Mouse (Mus musculus) liver, embryonic 15.5 days (tissue): ENCODE data around the gene Pdcd1. TPM values are rescaled to one million over a fixed set of nuclear protein-coding genes. Genes with fewer than 3 reads are reported as not detected.
"Not testable (repeated sequence)": the region's sequence is repeated elsewhere in the genome, so short reads cannot be mapped to it uniquely, and the experiment has no call there.

Experiments
- ATAC-seq: fragments of 200-750 bp; cut with Nextera tagmentation; 2 replicates; pipeline ENCODE4 v1.8.0; 2017; ENCODE audit warnings: moderate number of reproducible peaks, mild to moderate bottlenecking, moderate library complexity; ENCODE audit not compliant: insufficient read depth
- H3K27ac ChIP-seq: fragments of 300-500 bp; sonication (generic); replicated peaks from 2 replicates; pipeline ENCODE4 v1.5.1; 2015; ENCODE audit warnings: mild to moderate bottlenecking, inconsistent platforms
- H3K27me3 ChIP-seq: fragments of 300-500 bp; sonication (generic); 2 replicates; pipeline ENCODE4 v1.6.1; 2015; ENCODE audit warnings: mild to moderate bottlenecking, inconsistent platforms
- H3K36me3 ChIP-seq: fragments of 300-500 bp; sonication (generic); replicated peaks from 2 replicates; pipeline ENCODE4 v1.6.1; 2015; ENCODE audit warnings: moderate library complexity, mild to moderate bottlenecking, inconsistent platforms
- H3K4me1 ChIP-seq: fragments of 300-500 bp; sonication (generic); replicated peaks from 2 replicates; pipeline ENCODE4 v1.6.1; 2015; ENCODE audit warnings: inconsistent platforms
- H3K4me2 ChIP-seq: fragments of 300-500 bp; sonication (generic); 2 replicates; pipeline ENCODE4 v1.6.1; 2015; ENCODE audit warnings: moderate library complexity, mild to moderate bottlenecking, inconsistent platforms
- H3K4me3 ChIP-seq: fragments of 300-500 bp; sonication (generic); replicated peaks from 2 replicates; pipeline ENCODE4 v1.5.1; 2015; ENCODE audit warnings: mild to moderate bottlenecking, inconsistent platforms
- H3K9ac ChIP-seq: fragments of 300-500 bp; sonication (generic); 2 replicates; pipeline ENCODE4 v1.6.1; 2015; ENCODE audit warnings: moderate library complexity, mild to moderate bottlenecking, inconsistent platforms
- H3K9me3 ChIP-seq: fragments of 300-500 bp; sonication (generic); replicated peaks from 2 replicates; pipeline ENCODE4 v1.6.1; 2016; ENCODE audit warnings: inconsistent platforms
- WGBS: fragments of 180-500 bp; shearing (Covaris S2); methylation state at CpG from one replicate; pipeline ENCODE4 v1.1.7; 2015; ENCODE audit warnings: mixed read lengths; ENCODE audit not compliant: insufficient replicate concordance; 5-methylcytosine and 5-hydroxymethylcytosine counted together
- polyA plus RNA-seq: library from polyadenylated mRNA; unstranded; fragments of >200 nt; fragmentation: Nextera tagmentation; extraction: Ambion mirVana; gene quantifications from 2 replicates; pipeline ENCODE4 v1.2.1, GENCODE M21; 2015

Gene Pdcd1
- polyA plus RNA-seq, 1 experiment from 2014 or later: 0.07 TPM

- not testable (repeated sequence) for H3K27me3 ChIP-seq, H3K9me3 ChIP-seq, H3K4me3 ChIP-seq, H3K4me2 ChIP-seq, H3K27ac ChIP-seq, H3K4me1 ChIP-seq, ATAC-seq, H3K9ac ChIP-seq, H3K36me3 ChIP-seq
- WGBS: 21% methylated on average over 1 of the region's 1 CpGs
Observed at GRCm38 (mm10) chr1:94058281-94058680, 5.9 kb upstream of the Pdcd1 start.

GRCm38 (mm10) chr1:94057401-94057800, 5.0 kb upstream of the Pdcd1 start:
- no peaks in the 10 kb centered on the region for H3K27me3 ChIP-seq
- ATAC-seq: no peak
- H3K4me1 ChIP-seq: no peaks in the 10 kb centered on the region
- H3K27ac ChIP-seq: no peak overlapping the region
- H3K36me3 ChIP-seq: no peaks in the 10 kb centered on the region
- no peak overlapping the region for H3K4me3 ChIP-seq
- H3K4me2 ChIP-seq: no peak overlapping the region
- WGBS: 79% methylated on average over 2 of the region's 2 CpGs
- H3K9ac ChIP-seq: no peak overlapping the region
- H3K9me3 ChIP-seq: no peaks in the 10 kb centered on the region

- H3K9me3 ChIP-seq: no peaks in the 10 kb centered on the region
- H3K9ac ChIP-seq: no peak overlapping the region
- no peaks in the 10 kb centered on the region for H3K36me3 ChIP-seq
- H3K27me3 ChIP-seq: no peaks in the 10 kb centered on the region
- ATAC-seq: no peak
- H3K4me3 ChIP-seq: no peak overlapping the region
- 25% methylated on average over 3 of the region's 3 CpGs for WGBS
- H3K4me2 ChIP-seq: no peak overlapping the region
- no peaks in the 10 kb centered on the region for H3K4me1 ChIP-seq
- no peak overlapping the region for H3K27ac ChIP-seq
Observed at GRCm38 (mm10) chr1:94055966-94056365, 3.6 kb upstream of the Pdcd1 start.

- ATAC-seq: no peak
- no peak overlapping the region for H3K4me2 ChIP-seq
Observed at GRCm38 (mm10) chr1:94054481-94054880, 2.1 kb upstream of the Pdcd1 start.

GRCm38 (mm10) chr1:94053530-94054216, 1.3 kb upstream of the Pdcd1 start:
- ATAC-seq: no peak
- no peaks in the 10 kb centered on the region for H3K4me1 ChIP-seq
- H3K4me2 ChIP-seq: no peak overlapping the region
- H3K27me3 ChIP-seq: no peaks in the 10 kb centered on the region
- H3K36me3 ChIP-seq: no peaks in the 10 kb centered on the region
- H3K4me3 ChIP-seq: no peak overlapping the region
- H3K27ac ChIP-seq: no peak overlapping the region
- H3K9me3 ChIP-seq: no peaks in the 10 kb centered on the region
- no peak overlapping the region for H3K9ac ChIP-seq
- WGBS: 48% methylated on average over 7 of the region's 7 CpGs

More at GRCm38 (mm10) chr1:94054481-94054880, 2.1 kb upstream of the Pdcd1 start:
- no peaks in the 10 kb centered on the region for H3K9me3 ChIP-seq
- no peak overlapping the region for H3K9ac ChIP-seq
- 63% methylated on average over 1 of the region's 1 CpGs for WGBS
- H3K4me1 ChIP-seq: no peaks in the 10 kb centered on the region
- H3K36me3 ChIP-seq: no peaks in the 10 kb centered on the region
- no peaks in the 10 kb centered on the region for H3K27me3 ChIP-seq
- no peak overlapping the region for H3K27ac ChIP-seq
- H3K4me3 ChIP-seq: no peak overlapping the region

- Histone ChIP-seq H3K4me2 (no peak overlapping the region), H3K9ac (no peak overlapping the region), H3K9me3 (no peaks in the 10 kb centered on the region), H3K4me3 (no peak overlapping the region), H3K27ac (no peak overlapping the region), H3K4me1 (no peaks in the 10 kb centered on the region), H3K27me3 (no peaks in the 10 kb centered on the region), H3K36me3 (no peaks in the 10 kb centered on the region)
- WGBS: 60% methylated on average over 5 of the region's 5 CpGs
- ATAC-seq: no peak
Observed at GRCm38 (mm10) chr1:94051104-94051503, 1.2 kb downstream of the Pdcd1 start.

- WGBS: 56% methylated on average over 4 of the region's 4 CpGs
- Histone ChIP-seq H3K4me1 (no peaks in the 10 kb centered on the region), H3K4me2 (no peak overlapping the region), H3K9me3 (no peaks in the 10 kb centered on the region), H3K36me3 (no peaks in the 10 kb centered on the region), H3K4me3 (no peak overlapping the region), H3K27me3 (no peaks in the 10 kb centered on the region), H3K27ac (no peak overlapping the region), H3K9ac (no peak overlapping the region)
- ATAC-seq: no peak
Observed at GRCm38 (mm10) chr1:94046544-94046943, 5.8 kb downstream of the Pdcd1 start.

- no peak for ATAC-seq
- 55% methylated on average over 3 of the region's 3 CpGs for WGBS
- Histone ChIP-seq H3K4me3 (no peak overlapping the region), H3K9ac (no peak overlapping the region), H3K4me1 (no peaks in the 10 kb centered on the region), H3K4me2 (no peak overlapping the region), H3K27me3 (no peaks in the 10 kb centered on the region), H3K27ac (no peak overlapping the region), H3K9me3 (no peaks in the 10 kb centered on the region), H3K36me3 (no peaks in the 10 kb centered on the region)
Observed at GRCm38 (mm10) chr1:94045559-94045958, 6.8 kb downstream of the Pdcd1 start.

GRCm38 (mm10) chr1:94040391-94040790, 12.0 kb downstream of the Pdcd1 start:
- no peak for ATAC-seq
- Histone ChIP-seq H3K9ac (no peak overlapping the region), H3K9me3 (no peaks in the 10 kb centered on the region), H3K4me1 (no peaks in the 10 kb centered on the region), H3K27me3 (no peaks in the 10 kb centered on the region), H3K27ac (no peak overlapping the region), H3K4me2 (no peak overlapping the region), H3K4me3 (no peak overlapping the region), H3K36me3 (no peaks in the 10 kb centered on the region)
- 79% methylated on average over 2 of the region's 2 CpGs for WGBS

- H3K27me3 ChIP-seq: no peaks in the 10 kb centered on the region
- no peak overlapping the region for H3K27ac ChIP-seq
- H3K4me1 ChIP-seq: no peaks in the 10 kb centered on the region
- ATAC-seq: peak; percentile 77
- WGBS: 1% methylated on average over 25 of the region's 25 CpGs
- no peaks in the 10 kb centered on the region for H3K9me3 ChIP-seq
- no peaks in the 10 kb centered on the region for H3K36me3 ChIP-seq
- H3K9ac ChIP-seq: no peak overlapping the region
- H3K4me3 ChIP-seq: peak overlapping the region; percentile 32
- peak overlapping the region; percentile 58 for H3K4me2 ChIP-seq
Observed at GRCm38 (mm10) chr1:94034984-94035743, 17.2 kb downstream of the Pdcd1 start.

- no peak overlapping the region for H3K27ac ChIP-seq
- ATAC-seq: no peak
- no peak overlapping the region for H3K4me3 ChIP-seq
- H3K4me2 ChIP-seq: no peak overlapping the region
- H3K9ac ChIP-seq: no peak overlapping the region
- WGBS: 56% methylated on average over 2 of the region's 2 CpGs
- no peaks in the 10 kb centered on the region for H3K27me3 ChIP-seq
- no peaks in the 10 kb centered on the region for H3K4me1 ChIP-seq
- no peaks in the 10 kb centered on the region for H3K9me3 ChIP-seq
- H3K36me3 ChIP-seq: no peaks in the 10 kb centered on the region
Observed at GRCm38 (mm10) chr1:94033075-94033602, 19.2 kb downstream of the Pdcd1 start.
